Mouse (Mus musculus): ENCODE measurements at regions not wholly inside any gene's neighbourhood (a gene's known extent, or its start where the extent isn't known, plus 50 kb on each side); places are given as distances from the start of the nearest gene placed in this dataset.

DNA sequence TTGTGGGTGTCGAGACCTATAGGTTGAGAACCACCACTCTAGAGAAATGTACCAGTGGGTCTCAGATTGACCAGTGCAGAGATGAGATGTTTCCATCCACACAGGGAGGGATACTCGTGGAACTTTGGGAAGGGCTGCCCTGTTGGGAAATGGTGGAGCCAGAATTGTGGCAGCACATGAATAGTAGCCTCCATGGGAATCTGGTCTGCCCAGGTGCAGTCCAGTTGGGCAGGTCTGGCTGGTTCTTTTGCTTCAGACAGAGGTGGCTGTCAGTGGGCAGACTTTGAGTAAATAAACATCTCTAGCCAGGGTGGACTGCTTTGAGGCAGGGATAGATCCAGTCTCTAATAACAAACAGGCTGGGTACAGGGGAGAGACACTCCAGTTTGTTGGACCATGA, 126.0 kb upstream of the Sash1 start:
- Histone ChIP-seq H3K4me3 (ENCODE audit: inconsistent target) (no peak overlapping the region), H3K27ac (no peak overlapping the region), H3K79me2 (ENCODE audit: inconsistent target) (no peaks in the 10 kb centered on the region), H3K36me3 (ENCODE audit: inconsistent target) (no peaks in the 10 kb centered on the region)
- 85% methylated on average over 2 of the region's 2 CpGs for WGBS (ENCODE audit: missing documents)

DNA sequence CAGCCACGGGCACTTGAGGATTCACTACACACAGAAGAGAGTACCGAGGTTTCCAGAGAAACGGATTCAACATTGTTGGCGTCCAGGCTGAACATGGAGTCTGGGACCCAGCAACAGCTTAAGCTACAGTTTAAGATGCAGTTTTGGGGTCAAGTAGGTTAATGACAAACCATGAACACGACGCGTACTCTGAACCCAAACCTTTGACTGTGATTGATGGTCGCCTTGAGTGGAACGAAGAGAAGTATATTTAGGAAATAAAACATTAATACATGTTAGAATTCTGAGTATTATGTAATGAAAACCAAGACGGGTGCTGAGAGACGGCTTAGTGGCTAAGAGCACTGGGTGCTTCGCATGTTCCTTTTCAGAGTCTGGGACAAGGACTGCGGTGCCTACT, 124.3 kb upstream of the Sash1 start:
- Histone ChIP-seq H3K4me3 (ENCODE audit: inconsistent target) (no peak overlapping the region), H3K79me2 (ENCODE audit: inconsistent target) (no peaks in the 10 kb centered on the region), H3K27ac (no peak overlapping the region), H3K36me3 (ENCODE audit: inconsistent target) (no peaks in the 10 kb centered on the region)
- WGBS (ENCODE audit: missing documents) = 95% methylated on average over 13 of the region's 13 CpGs

- no peak overlapping the region for H3K27ac ChIP-seq
- H3K79me2 ChIP-seq (ENCODE audit: inconsistent target) = no peaks in the 10 kb centered on the region
- H3K36me3 ChIP-seq (ENCODE audit: inconsistent target) = no peaks in the 10 kb centered on the region
- H3K4me3 ChIP-seq (ENCODE audit: inconsistent target) = no peak overlapping the region
- WGBS (ENCODE audit: missing documents) = 87% methylated on average over 10 of the region's 10 CpGs
Observed at GRCm38 (mm10) chr10:9005140-9005909, 119.5 kb upstream of the Sash1 start.

DNA sequence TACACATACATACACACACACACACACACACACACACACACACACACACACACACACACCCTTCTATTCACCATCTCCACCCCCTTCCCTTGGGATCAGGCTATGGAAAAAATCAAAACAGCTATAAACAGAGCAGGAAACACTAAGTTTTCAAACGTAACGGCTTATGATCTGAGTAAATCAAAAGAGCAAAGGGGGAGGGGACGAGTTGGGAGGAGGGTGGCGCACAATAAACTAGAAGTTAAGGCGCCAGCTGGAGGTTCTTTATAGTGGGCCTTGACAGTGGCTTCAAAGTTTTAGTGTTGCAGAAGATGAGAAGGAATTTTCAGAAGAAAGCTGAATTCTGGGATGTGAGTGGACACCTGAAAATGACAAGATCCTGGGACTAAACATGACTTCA, 116.4 kb upstream of the Sash1 start:
- no peak overlapping the region for H3K27ac ChIP-seq
- WGBS (ENCODE audit: missing documents) = 93% methylated on average over 5 of the region's 5 CpGs

GRCm38 (mm10) chr10:8998758-8999398, 113.0 kb upstream of the Sash1 start:
- Histone ChIP-seq H3K27ac (no peak overlapping the region), H3K36me3 (ENCODE audit: inconsistent target) (no peaks in the 10 kb centered on the region), H3K79me2 (ENCODE audit: inconsistent target) (no peaks in the 10 kb centered on the region), H3K4me3 (ENCODE audit: inconsistent target) (no peak overlapping the region)
- 87% methylated on average over 5 of the region's 5 CpGs for WGBS (ENCODE audit: missing documents)

More for the DNA sequence above, 116.4 kb upstream of the Sash1 start:
- no peaks in the 10 kb centered on the region for H3K36me3 ChIP-seq (ENCODE audit: inconsistent target)
- no peak overlapping the region for H3K4me3 ChIP-seq (ENCODE audit: inconsistent target)
- H3K79me2 ChIP-seq (ENCODE audit: inconsistent target) = no peaks in the 10 kb centered on the region

- Histone ChIP-seq H3K79me2 (ENCODE audit: inconsistent target) (no peaks in the 10 kb centered on the region), H3K4me3 (ENCODE audit: inconsistent target) (no peak overlapping the region), H3K36me3 (ENCODE audit: inconsistent target) (no peaks in the 10 kb centered on the region), H3K27ac (no peak overlapping the region)
- 90% methylated on average over 2 of the region's 2 CpGs for WGBS (ENCODE audit: missing documents)
Observed at GRCm38 (mm10) chr10:8998356-8998755, 112.5 kb upstream of the Sash1 start.

DNA sequence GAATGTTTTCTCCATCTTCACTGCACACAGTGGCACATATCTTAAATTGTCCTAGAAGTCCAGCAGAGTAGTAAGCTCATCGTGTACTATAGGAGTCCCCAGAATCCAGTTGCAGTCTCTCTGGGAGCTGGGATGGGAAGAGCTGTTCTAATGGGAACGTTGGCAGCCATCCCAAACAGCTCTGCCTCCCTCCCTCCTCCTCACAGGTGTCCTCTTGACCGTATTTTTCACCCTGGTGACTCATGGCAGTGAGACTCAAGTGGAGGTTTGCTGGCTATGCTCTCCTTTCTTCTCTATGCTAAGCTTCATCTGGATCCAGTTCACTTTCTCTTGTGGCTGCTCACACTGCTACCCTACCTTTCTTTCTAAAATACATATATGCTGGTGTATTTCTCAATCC, 109.2 kb upstream of the Sash1 start:
- Histone ChIP-seq H3K79me2 (ENCODE audit: inconsistent target) (no peaks in the 10 kb centered on the region), H3K4me3 (ENCODE audit: inconsistent target) (no peak overlapping the region), H3K36me3 (ENCODE audit: inconsistent target) (no peaks in the 10 kb centered on the region), H3K27ac (no peak overlapping the region)
- 84% methylated on average over 3 of the region's 3 CpGs for WGBS (ENCODE audit: missing documents)

DNA sequence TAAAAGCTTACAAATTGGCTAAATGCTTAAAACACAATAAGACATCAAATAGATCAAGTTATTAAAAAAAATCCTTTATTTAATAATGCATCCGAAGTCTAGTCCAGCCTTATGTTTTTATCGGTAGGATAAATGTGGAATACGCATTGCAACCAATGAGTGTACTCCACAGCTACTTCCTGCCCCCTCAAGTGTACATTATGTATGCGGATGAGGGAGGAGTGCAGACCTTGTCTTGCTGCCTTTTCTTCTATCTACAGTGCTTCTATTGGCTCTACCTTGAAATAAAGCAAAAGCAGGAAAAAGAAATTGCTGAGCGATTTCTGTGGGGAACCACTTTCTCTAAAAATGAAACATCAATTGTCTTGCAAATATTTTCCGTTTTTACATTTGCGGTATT, 100.5 kb upstream of the Sash1 start:
- 78% methylated on average over 7 of the region's 7 CpGs for WGBS (ENCODE audit: missing documents)

DNA sequence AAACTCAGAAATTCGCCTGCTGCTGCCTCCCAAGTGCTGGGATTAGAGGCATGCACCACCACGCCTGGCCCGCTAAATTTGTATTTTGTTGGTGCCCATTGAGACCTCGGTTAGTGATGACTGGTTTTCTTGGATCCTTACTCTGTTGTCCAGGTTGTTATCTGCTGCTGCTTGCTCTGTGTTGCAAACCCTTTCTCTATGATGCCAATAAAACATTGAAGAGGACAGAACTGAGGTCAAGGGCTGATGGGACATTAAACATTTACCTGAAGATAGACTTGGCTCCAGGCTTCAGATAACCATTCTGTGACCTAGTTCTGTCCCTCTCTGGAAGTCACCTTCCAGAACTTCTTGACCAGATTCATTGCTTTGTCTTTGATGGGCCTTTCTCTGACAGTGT, 97.5 kb upstream of the Sash1 start:
- H3K79me2 ChIP-seq (ENCODE audit: inconsistent target) = no peaks in the 10 kb centered on the region
- no peaks in the 10 kb centered on the region for H3K36me3 ChIP-seq (ENCODE audit: inconsistent target)
- no peak overlapping the region for H3K27ac ChIP-seq
- 95% methylated on average over 4 of the region's 4 CpGs for WGBS (ENCODE audit: missing documents)
- H3K4me3 ChIP-seq (ENCODE audit: inconsistent target) = no peak overlapping the region

More for the DNA sequence above, 100.5 kb upstream of the Sash1 start:
- Histone ChIP-seq H3K27ac (no peak overlapping the region), H3K4me3 (ENCODE audit: inconsistent target) (no peak overlapping the region), H3K79me2 (ENCODE audit: inconsistent target) (no peaks in the 10 kb centered on the region), H3K36me3 (ENCODE audit: inconsistent target) (no peaks in the 10 kb centered on the region)

DNA sequence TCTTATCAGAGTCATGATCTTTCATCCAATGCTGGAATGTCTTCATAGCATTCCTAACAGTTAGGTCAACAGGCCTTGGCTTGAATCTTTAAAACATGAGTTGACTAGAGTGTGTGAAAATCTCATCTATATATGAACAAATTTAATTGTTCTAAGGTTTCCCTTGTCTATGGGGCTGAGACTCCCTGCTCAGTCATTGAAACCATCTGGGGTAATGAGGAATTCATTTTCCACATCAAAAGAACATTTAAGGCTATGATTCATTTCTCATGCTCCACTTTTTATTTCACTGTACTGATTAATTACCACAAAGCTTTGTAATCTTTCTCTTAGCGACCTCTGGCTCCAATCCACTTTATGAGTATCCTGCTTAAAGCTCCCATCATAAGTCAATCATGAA, 94.7 kb upstream of the Sash1 start:
- no peaks in the 10 kb centered on the region for H3K36me3 ChIP-seq (ENCODE audit: inconsistent target)
- WGBS (ENCODE audit: missing documents) = 100% methylated on average over 1 of the region's 1 CpGs

GRCm38 (mm10) chr10:8978595-8978994, 92.7 kb upstream of the Sash1 start:
- Histone ChIP-seq H3K27ac (no peak overlapping the region), H3K4me3 (ENCODE audit: inconsistent target) (no peak overlapping the region), H3K79me2 (ENCODE audit: inconsistent target) (no peaks in the 10 kb centered on the region), H3K36me3 (ENCODE audit: inconsistent target) (no peaks in the 10 kb centered on the region)
- WGBS (ENCODE audit: missing documents) = 96% methylated on average over 3 of the region's 3 CpGs

More for the DNA sequence above, 94.7 kb upstream of the Sash1 start:
- H3K79me2 ChIP-seq (ENCODE audit: inconsistent target) = no peaks in the 10 kb centered on the region
- H3K4me3 ChIP-seq (ENCODE audit: inconsistent target) = no peak overlapping the region
- no peak overlapping the region for H3K27ac ChIP-seq

- Histone ChIP-seq H3K27ac (no peak overlapping the region), H3K4me3 (ENCODE audit: inconsistent target) (no peak overlapping the region), H3K79me2 (ENCODE audit: inconsistent target) (no peaks in the 10 kb centered on the region), H3K36me3 (ENCODE audit: inconsistent target) (no peaks in the 10 kb centered on the region)
- no CpG with 5 or more reads among the region's 1 CpGs for WGBS (ENCODE audit: missing documents)
Observed at GRCm38 (mm10) chr10:8973934-8974333, 88.1 kb upstream of the Sash1 start.

DNA sequence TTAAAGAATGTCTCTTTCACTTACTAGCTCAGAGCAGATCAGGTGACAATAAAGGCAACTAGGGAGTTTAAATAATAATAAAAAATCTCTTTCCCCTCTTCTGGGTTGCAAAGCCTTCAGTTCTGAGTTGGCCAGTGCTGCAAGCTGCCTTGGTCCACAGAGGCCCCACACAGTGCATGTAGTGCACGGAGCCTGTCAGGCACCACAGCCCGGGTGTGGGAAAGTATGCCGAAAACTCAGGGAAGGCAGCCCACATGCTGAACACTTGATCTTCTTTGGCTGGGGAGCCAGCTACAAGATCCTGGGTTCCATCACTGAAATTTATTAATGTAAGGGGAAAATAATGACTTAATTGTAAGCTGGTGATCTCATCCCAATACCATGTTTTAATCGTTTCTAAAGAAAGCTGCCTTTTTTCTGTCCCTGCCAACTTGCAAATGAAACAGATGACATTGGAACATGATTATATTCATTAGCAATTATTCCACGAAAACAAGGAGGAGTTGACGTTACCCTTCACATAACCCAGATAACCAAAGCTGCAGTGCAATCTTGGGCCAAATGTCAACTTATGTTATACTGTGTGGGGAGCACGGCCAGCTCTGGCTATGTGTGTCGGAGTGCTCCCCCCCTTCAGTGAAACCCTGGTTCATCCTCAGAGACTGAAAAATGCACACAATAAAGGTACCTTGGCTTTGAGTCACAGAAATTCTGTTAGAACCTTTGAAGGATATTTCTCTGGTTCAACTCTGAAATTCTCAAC, 87.1 kb upstream of the Sash1 start:
- Histone ChIP-seq H3K79me2 (ENCODE audit: inconsistent target) (no peaks in the 10 kb centered on the region), H3K36me3 (ENCODE audit: inconsistent target) (no peaks in the 10 kb centered on the region), H3K27ac (no peak overlapping the region), H3K4me3 (ENCODE audit: inconsistent target) (no peak overlapping the region)
- 92% methylated on average over 8 of the region's 8 CpGs for WGBS (ENCODE audit: missing documents)

GRCm38 (mm10) chr10:8970807-8971206, 84.9 kb upstream of the Sash1 start:
- H3K36me3 ChIP-seq (ENCODE audit: inconsistent target) = no peaks in the 10 kb centered on the region
- no peak overlapping the region for H3K4me3 ChIP-seq (ENCODE audit: inconsistent target)
- H3K27ac ChIP-seq = no peak overlapping the region
- no peaks in the 10 kb centered on the region for H3K79me2 ChIP-seq (ENCODE audit: inconsistent target)
- WGBS (ENCODE audit: missing documents) = 96% methylated on average over 3 of the region's 3 CpGs

- H3K4me3 ChIP-seq (ENCODE audit: inconsistent target) = no peak overlapping the region
Observed at GRCm38 (mm10) chr10:8969586-8969985, 83.7 kb upstream of the Sash1 start.

More at GRCm38 (mm10) chr10:8969586-8969985, 83.7 kb upstream of the Sash1 start:
- H3K27ac ChIP-seq = no peak overlapping the region
- no peaks in the 10 kb centered on the region for H3K36me3 ChIP-seq (ENCODE audit: inconsistent target)
- H3K79me2 ChIP-seq (ENCODE audit: inconsistent target) = no peaks in the 10 kb centered on the region
